ENCODE assay signal across 9 mouse cellular contexts in the genomic region with DNA sequence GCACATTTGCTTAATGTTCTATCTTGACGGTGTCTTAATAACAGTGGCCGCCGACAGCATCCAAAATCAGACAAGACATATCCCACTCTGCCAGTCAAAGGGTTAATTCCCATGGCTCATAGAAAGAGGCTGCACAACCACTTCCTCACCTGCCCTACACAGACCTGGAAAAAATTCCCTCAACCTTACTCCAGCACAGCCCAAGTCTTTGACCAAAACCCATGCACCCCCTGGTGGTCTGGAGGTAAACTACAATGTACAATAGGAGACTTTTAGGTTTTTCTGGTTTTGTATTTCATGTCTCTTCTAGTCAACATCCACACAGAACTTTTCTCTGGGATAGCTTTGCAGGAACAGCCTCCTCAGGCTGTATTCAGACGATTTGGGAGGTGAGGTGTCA. TPM values are rescaled to one million over a fixed set of nuclear protein-coding genes. Genes with fewer than 3 reads are reported as not detected.
DNase-seq lines count a peak whose midpoint lies in the region; ATAC-seq and TF ChIP-seq lines count a peak whose summit lies in the region.
"Had no signal": no experiment of that assay in that cellular context is flagged by ENCODE, and none has a peak within 500 bp of the region (broad histone marks: within the 10 kb centered on the region; RNA-seq: fewer than 3 reads in every experiment).

No protein-coding gene starts in this region.

- TF ChIP-seq CTCF in heart, postnatal 0 days (IDR thresholded peaks at IDR 0.05; ENCODE audit: low read depth), result peak; percentile 81

- no peak overlapping the region for H3K4me3 ChIP-seq in hindbrain, embryonic 10.5 days
- H3K4me3 ChIP-seq in hindbrain, embryonic 12.5 days, result no peak overlapping the region
- no peak overlapping the region for H3K4me3 ChIP-seq in heart, postnatal 0 days (ENCODE audit: low read depth, low read length)
- no peak overlapping the region for H3K4me3 ChIP-seq in limb, embryonic 10.5 days
- H3K4me3 ChIP-seq: myocyte had no signal

- no peaks in the 10 kb centered on the region for H3K36me3 ChIP-seq in hindbrain, embryonic 10.5 days
- no peaks in the 10 kb centered on the region for H3K36me3 ChIP-seq in hindbrain, embryonic 12.5 days
- no peaks in the 10 kb centered on the region for H3K36me3 ChIP-seq in heart, postnatal 0 days (replicated peaks; ENCODE audit: control insufficient read depth, insufficient read depth, low read length)
- no peaks in the 10 kb centered on the region for H3K36me3 ChIP-seq in limb, embryonic 10.5 days

- DNase-seq in hindbrain, embryonic 10.5 days (ENCODE audit: low spot score), result peak; percentile 17
- peak; percentile 39 for DNase-seq in MEL-GATA-1-ER (ENCODE audit: extremely low read depth, low read depth)
- peak; percentile 17 for DNase-seq in cerebellum, adult 9-11 months
- peak; percentile 56 for DNase-seq in heart, postnatal 0 days (ENCODE audit: low spot score)
- peak; percentile 63 for DNase-seq in limb, embryonic 10.5 days (ENCODE audit: low spot score)
- peak; percentile 60 for DNase-seq in thymus, postnatal 25 days

- H3K27ac ChIP-seq in hindbrain, embryonic 10.5 days, result no peak overlapping the region
- no peak overlapping the region for H3K27ac ChIP-seq in hindbrain, embryonic 12.5 days
- no peak overlapping the region for H3K27ac ChIP-seq in heart, postnatal 0 days (ENCODE audit: low read depth)
- no peak overlapping the region for H3K27ac ChIP-seq in limb, embryonic 10.5 days

- H3K27me3 ChIP-seq in hindbrain, embryonic 10.5 days (ENCODE audit: insufficient read depth, poor library complexity, severe bottlenecking), result no peaks in the 10 kb centered on the region
- H3K27me3 ChIP-seq in hindbrain, embryonic 12.5 days, result no peaks in the 10 kb centered on the region
- H3K27me3 ChIP-seq in heart, postnatal 0 days (ENCODE audit: control insufficient read depth, insufficient read depth, low read length), result no peaks in the 10 kb centered on the region
- no peaks in the 10 kb centered on the region for H3K27me3 ChIP-seq in limb, embryonic 10.5 days (ENCODE audit: low read depth, poor library complexity, severe bottlenecking)

- 81% methylated on average over 4 of the region's 4 CpGs for WGBS in hindbrain, embryonic 10.5 days
- 83% methylated on average over 4 of the region's 4 CpGs for WGBS in hindbrain, embryonic 12.5 days
- WGBS in heart, postnatal 0 days, result 73% methylated on average over 4 of the region's 4 CpGs
- WGBS in limb, embryonic 10.5 days, result 80% methylated on average over 4 of the region's 4 CpGs

- H3K4me2 ChIP-seq in hindbrain, embryonic 12.5 days (replicated peaks), result no peak overlapping the region
- H3K4me2 ChIP-seq in heart, postnatal 0 days (ENCODE audit: low read depth, low read length), result no peak overlapping the region

- no peak overlapping the region for H3K9ac ChIP-seq in hindbrain, embryonic 12.5 days
- no peak overlapping the region for H3K9ac ChIP-seq in heart, postnatal 0 days (replicated peaks; ENCODE audit: low read depth, low read length)

- no peak for ATAC-seq in hindbrain, embryonic 12.5 days (ENCODE audit: low FRiP score)
- ATAC-seq in heart, postnatal 0 days (ENCODE audit: insufficient read depth, low read depth), result peak; percentile 77
- ATAC-seq in monocyte, adult 5-6 weeks (replicated peaks; ENCODE audit: insufficient number of reproducible peaks, low FRiP score, low TSS enrichment, poor library complexity, severe bottlenecking), result peak; percentile 41; the same call in 1 of the 2 replicates

- no peaks in the 10 kb centered on the region for H3K4me1 ChIP-seq in hindbrain, embryonic 10.5 days (replicated peaks)
- H3K4me1 ChIP-seq in hindbrain, embryonic 12.5 days, result no peaks in the 10 kb centered on the region
- 0 out of 2 replicates have a peak, but pooled peaks cover 6% of the 10 kb centered on the region for H3K4me1 ChIP-seq in heart, postnatal 0 days (ENCODE audit: control insufficient read depth, insufficient read depth)
- H3K4me1 ChIP-seq in limb, embryonic 10.5 days, result no peaks in the 10 kb centered on the region

- no peak for TF ChIP-seq EP300 in heart, postnatal 0 days (IDR thresholded peaks at IDR 0.05; ENCODE audit: low read depth)

- 0 out of 2 replicates have a peak, but pooled peaks cover 3% of the 10 kb centered on the region for H3K9me3 ChIP-seq in hindbrain, embryonic 10.5 days
- H3K9me3 ChIP-seq in hindbrain, embryonic 12.5 days (replicated peaks), result no peaks in the 10 kb centered on the region
- H3K9me3 ChIP-seq in heart, postnatal 0 days (replicated peaks; ENCODE audit: control insufficient read depth, low read length), result no peaks in the 10 kb centered on the region
- no peaks in the 10 kb centered on the region for H3K9me3 ChIP-seq in limb, embryonic 10.5 days (replicated peaks)

RNA-seq across cellular contexts. Expression of a gene that starts 32.8 kb away (rescaled TPM):
- polyA plus RNA-seq in hindbrain, embryonic 10.5 days (2016; fragmentation: Nextera tagmentation; extraction: Ambion mirVana), result 128 and 142 TPM in 2 replicates
- polyA plus RNA-seq in hindbrain, embryonic 12.5 days (2016; fragmentation: Nextera tagmentation; extraction: Ambion mirVana), result 127 and 132 TPM in 2 replicates
- 119 and 198 TPM in 2 replicates for total RNA-seq in heart, postnatal 0 days (2014; rRNA removed; ENCODE audit: low replicate concordance)
- polyA plus RNA-seq in heart, postnatal 0 days (2015; fragmentation: Nextera tagmentation; extraction: Ambion mirVana), result 74.3 and 79.9 TPM in 2 replicates
- polyA plus RNA-seq in limb, embryonic 10.5 days (2016; fragmentation: Nextera tagmentation; extraction: Ambion mirVana), result 120 and 126 TPM in 2 replicates
- total RNA-seq in monocyte, adult 5-6 weeks (2017), result 49.0 to 97.9 TPM (median 69.7 TPM) in 3 replicates
